Mouse (Mus musculus): ENCODE measurements around the gene Gm20883.
"Not testable (repeated sequence)": the region's sequence is repeated elsewhere in the genome, so short reads cannot be mapped to it uniquely, and the experiment has no call there.

Gene Gm20883

DNA sequence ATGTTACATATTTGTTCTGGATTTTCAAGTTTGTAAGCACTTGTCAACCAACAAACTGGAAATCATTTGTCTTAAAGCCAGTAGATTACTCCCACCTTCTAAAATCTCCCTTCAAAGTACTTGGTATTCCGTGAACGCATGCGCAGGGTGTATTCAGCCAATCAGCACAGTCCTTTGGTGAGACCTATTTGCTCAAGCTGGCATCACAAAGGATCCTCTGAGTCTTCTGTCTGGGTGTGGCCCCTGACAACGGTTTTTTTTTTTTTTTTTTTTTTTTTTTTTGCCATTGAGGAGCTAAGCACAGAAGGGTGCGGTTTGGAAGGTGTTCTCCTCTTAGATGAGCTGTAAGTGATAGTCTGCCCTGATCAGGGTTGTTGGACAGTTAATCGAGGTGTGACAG lies at the start of gene Gm20883:
Gene Gm20883 (plus strand): TSS at position 301 of the 400 bp plus-strand sequence.
- DNase-seq (ENCODE audit: low read depth), result not testable (repeated sequence)

All from induced T-regulatory cell, adult 2 months (primary cell).